Mouse (Mus musculus): ENCODE results near the gene Ube2d1.

DNA sequence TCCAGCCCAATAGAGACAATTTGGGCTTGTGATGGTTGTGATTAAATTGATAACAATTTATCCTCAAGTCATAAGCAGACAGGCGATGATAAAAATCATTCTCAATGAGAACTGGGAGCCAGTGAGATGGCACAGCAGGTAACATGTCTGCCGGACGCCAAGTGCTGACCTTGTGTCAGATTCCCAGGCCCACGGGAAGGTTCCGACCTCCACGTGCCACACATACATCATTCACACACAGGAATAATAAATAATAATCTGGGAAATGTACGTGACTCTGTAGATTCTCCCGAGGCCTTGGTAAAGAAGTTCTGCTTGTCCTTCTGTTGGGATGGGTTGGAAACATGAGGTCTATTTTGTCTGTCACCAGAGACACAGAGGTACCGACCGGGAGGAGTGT is 42.3 kb upstream of the Ube2d1 start:
- TF ChIP-seq MAX (IDR thresholded peaks at IDR 0.05): no peak
- TF ChIP-seq CTCF (IDR thresholded peaks at IDR 0.05; ENCODE audit: control insufficient read depth, insufficient read depth, insufficient read length): no peak

Data from C2C12 (cell line).